Mouse (Mus musculus) left cerebral cortex, postnatal 4 days (tissue): ENCODE data around the gene Neu2. TPM values are rescaled to one million over a fixed set of nuclear protein-coding genes. Genes with fewer than 3 reads are reported as not detected.

Experiments
- DNase-seq: peaks from one replicate; pipeline ENCODE4 v3.0.0-alpha.2; 2022
- intact Hi-C: fragments of 180-260 bp; cut with DNase I; formaldehyde crosslinking; loops from one replicate; pipeline ENCODE4 v1.15.1; 2025
- total RNA-seq, 2 experiments: library from RNA; stranded (reverse); gene quantifications; 2 replicates each; pipeline ENCODE4 v1.2.3; 2021

The Neu2 gene
- total RNA-seq, 2 experiments from 2014 or later: 0.70 to 0.95 TPM

DNA sequence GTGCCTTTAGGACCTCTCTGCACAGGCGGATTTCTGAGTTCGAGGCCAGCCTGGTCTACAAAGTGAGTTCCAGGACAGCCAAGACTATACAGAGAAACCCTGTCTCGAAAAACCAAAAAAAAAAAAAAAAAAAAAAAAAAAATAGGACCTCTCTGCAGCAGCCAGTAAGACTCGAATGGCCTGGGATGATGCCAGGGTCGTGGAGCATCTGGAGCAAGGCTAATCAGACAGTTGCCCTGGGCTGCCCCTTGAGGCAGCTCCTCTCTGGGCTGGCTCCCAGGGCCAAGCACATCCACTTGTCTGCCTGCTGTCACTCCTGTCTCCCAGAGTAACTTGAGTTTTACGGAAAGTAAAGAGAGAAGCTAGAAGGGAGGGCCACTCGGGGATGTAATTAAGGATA, 135.4 kb downstream of the Neu2 start:
- DNase-seq: peak; percentile 80
- intact Hi-C loops: no loop called here

DNA sequence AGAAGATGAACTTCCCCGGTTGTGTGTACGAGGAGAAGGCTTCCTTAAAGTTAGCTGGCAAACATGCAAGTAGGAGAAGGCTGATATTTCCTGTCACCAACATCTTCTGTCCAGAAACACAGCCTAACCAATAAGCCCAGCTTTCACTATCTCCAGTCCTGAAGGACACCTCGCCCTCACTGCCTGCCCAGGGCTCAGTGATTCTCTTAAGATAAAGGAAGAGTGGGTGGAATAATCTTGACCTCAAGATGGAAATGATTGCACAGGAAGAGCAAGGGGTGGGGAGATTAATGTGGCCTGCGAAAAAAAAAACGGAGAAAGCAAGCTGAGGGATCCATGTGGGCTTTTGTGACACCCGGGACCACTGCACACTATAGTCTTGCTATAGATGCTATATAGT, 136.1 kb downstream of the Neu2 start:
- intact Hi-C loops: no loop called here
- no peak for DNase-seq

Other genes starting within 250 kb of the Neu2 start
- 1 to 10 TPM; 1.5 to 2.0 TPM for gene Efhd1, start 245.5 kb upstream of the Neu2 start, total RNA-seq
- 10 to 100 TPM; 85.4 to 94.2 TPM for gene Gigyf2, start 182.9 kb upstream of the Neu2 start, total RNA-seq
- gene Kcnj13, start 115.2 kb upstream of the Neu2 start, total RNA-seq: 1 to 10 TPM; 1.2 to 1.6 TPM
- not detected for gene Snorc, start 39.6 kb upstream of the Neu2 start, total RNA-seq
- 10 to 100 TPM; 92.5 to 94.7 TPM for gene Ngef, start 64.0 kb downstream of the Neu2 start, total RNA-seq
- 10 to 100 TPM; 10.2 to 10.7 TPM for gene Inpp5d, start 110.4 kb downstream of the Neu2 start, total RNA-seq
- 10 to 100 TPM; 79.4 to 83.8 TPM for gene Atg16l1, start 246.0 kb downstream of the Neu2 start, total RNA-seq